ENCODE assay signal across 8 mouse cellular contexts in the genomic region with DNA sequence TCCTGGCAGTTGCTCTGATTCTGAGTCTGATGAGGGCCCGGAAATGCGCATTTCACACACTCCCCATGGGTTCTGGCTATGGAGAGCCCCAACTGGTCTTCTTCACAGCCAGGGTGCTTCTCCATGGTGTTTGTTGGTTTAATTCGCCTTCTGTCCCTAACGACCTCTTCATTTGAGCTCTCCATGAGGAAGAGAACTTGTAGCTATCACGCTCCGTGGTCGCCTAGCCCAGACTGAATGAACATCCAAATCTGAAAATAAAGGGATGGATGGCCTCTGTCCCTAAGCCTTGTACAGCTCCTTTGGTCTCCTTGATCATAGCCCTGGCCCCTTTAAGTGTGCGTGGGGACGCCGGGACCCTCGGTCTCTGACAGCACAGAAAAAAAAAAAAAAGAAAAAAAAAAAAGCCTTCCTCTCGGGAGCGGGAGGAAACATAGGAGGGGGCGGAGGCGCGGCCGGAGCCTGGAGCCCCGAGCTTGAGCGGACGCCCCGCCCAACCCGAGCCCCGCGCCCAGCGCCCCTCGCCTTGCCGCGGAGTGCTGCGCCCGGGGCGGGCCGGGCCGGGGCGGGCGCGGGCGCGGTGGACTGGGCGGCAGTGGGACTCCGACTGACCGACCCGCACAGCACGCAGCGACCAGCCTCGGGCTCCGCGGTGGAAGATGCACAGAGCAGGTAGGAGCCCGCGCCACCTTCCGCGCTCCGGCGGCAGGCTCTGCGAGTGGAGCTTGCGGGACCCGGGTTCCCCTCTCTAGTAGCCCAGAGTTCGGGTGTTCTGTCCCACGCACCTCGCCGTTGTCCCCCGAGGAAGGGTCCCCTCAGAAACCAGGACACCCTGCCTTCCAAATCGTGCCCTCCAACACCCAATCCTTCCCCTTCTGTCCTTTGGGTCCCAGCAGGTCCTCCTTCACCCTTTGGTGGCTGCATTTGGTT. TPM values are rescaled to one million over a fixed set of nuclear protein-coding genes. Genes with fewer than 3 reads are reported as not detected.
DNase-seq lines count a peak whose midpoint lies in the region; ATAC-seq and TF ChIP-seq lines count a peak whose summit lies in the region.

TSS of gene Fgd5 (plus strand) at position 508 of the 930 bp plus-strand sequence.

- peak within 1 kb of the TSS; percentile 35 for H3K4me3 ChIP-seq in erythroblast, embryonic 14.5 days (replicated peaks)
- H3K4me3 ChIP-seq in cortical plate, adult 2 months (ENCODE audit: insufficient read depth, low read length): peak within 1 kb of the TSS; percentile 27
- peak within 1 kb of the TSS; percentile 66 for H3K4me3 ChIP-seq in kidney, embryonic 16.5 days (ENCODE audit: low read length)

- no peaks in the 10 kb centered on the region for H3K4me1 ChIP-seq in erythroblast, embryonic 14.5 days (ENCODE audit: control insufficient read depth)
- H3K4me1 ChIP-seq in cortical plate, adult 2 months (ENCODE audit: control insufficient read depth, insufficient read depth, low read length): no peaks in the 10 kb centered on the region
- peaks cover 18% of the 10 kb centered on the region for H3K4me1 ChIP-seq in kidney, embryonic 16.5 days (ENCODE audit: insufficient read depth, low read length)

- no peak for TF ChIP-seq CTCF in cortical plate, adult 2 months (IDR thresholded peaks at IDR 0.05; ENCODE audit: extremely low read depth, insufficient read depth, low read length)

- H3K9ac ChIP-seq in kidney, embryonic 16.5 days (replicated peaks; ENCODE audit: low read length): peak within 1 kb of the TSS; percentile 74

- intact Hi-C loops in left cerebral cortex, postnatal 14 days (cut with DNase I): no loop called here

- DNase-seq in heart, adult 9 months (ENCODE audit: low spot score in 2 of 2): peak; percentile 50 to 53
- peak; percentile 62 for DNase-seq in lung, postnatal 14 days
- DNase-seq in yolk sac, embryonic 10.5 days (ENCODE audit: low spot score): peak; percentile 20
- DNase-seq in left cerebral cortex, postnatal 14 days (ENCODE audit: low spot score in 2 of 2): no peak

- H3K27me3 ChIP-seq in erythroblast, embryonic 14.5 days (ENCODE audit: control insufficient read depth): peaks cover 77% of the 10 kb centered on the region
- peaks cover 9% of the 10 kb centered on the region; the same call in 1 of the 2 replicates for H3K27me3 ChIP-seq in kidney, embryonic 16.5 days (ENCODE audit: insufficient read depth, low read length)

- no peaks in the 10 kb centered on the region for H3K36me3 ChIP-seq in erythroblast, embryonic 14.5 days (ENCODE audit: control insufficient read depth)
- H3K36me3 ChIP-seq in kidney, embryonic 16.5 days (ENCODE audit: insufficient read depth, low read length): no peaks in the 10 kb centered on the region

- peaks cover 4% of the 10 kb centered on the region for H3K9me3 ChIP-seq in erythroblast, embryonic 14.5 days (ENCODE audit: control insufficient read depth, low read length)
- no peaks in the 10 kb centered on the region for H3K9me3 ChIP-seq in kidney, embryonic 16.5 days (ENCODE audit: low read length)

- H3K4me2 ChIP-seq in kidney, embryonic 16.5 days (replicated peaks; ENCODE audit: low read depth, low read length): peak within 1 kb of the TSS; percentile 78

- WGBS in kidney, embryonic 16.5 days: 1% methylated on average over 60 of the region's 62 CpGs

- ATAC-seq in erythroblast, adult 5-6 weeks (replicated peaks; ENCODE audit: low FRiP score, poor library complexity, severe bottlenecking): no peak
- peak; percentile 78; the same call in 1 of the 2 replicates for ATAC-seq in kidney, embryonic 16.5 days (ENCODE audit: low FRiP score, low TSS enrichment)

- TF ChIP-seq POLR2A in cortical plate, adult 2 months (IDR thresholded peaks at IDR 0.05; ENCODE audit: extremely low read depth, insufficient read depth, low read length): no peak

- peak within 1 kb of the TSS; percentile 52; the same call in 1 of the 2 replicates for H3K27ac ChIP-seq in cortical plate, adult 2 months (ENCODE audit: insufficient read depth, low read length)
- H3K27ac ChIP-seq in kidney, embryonic 16.5 days (ENCODE audit: low read length): peak within 1 kb of the TSS; percentile 31

RNA-seq across cellular contexts. Expression of gene Fgd5, which starts in this region (rescaled TPM):
- 0.01 and 0.03 TPM in 2 replicates for polyA plus RNA-seq in erythroblast, embryonic 14.5 days (2012)
- total RNA-seq in erythroblast, adult 5-6 weeks (2015; ENCODE audit: low replicate concordance): not detected in 2 replicates
- total RNA-seq in erythroblast, adult 5-6 weeks (2017; ENCODE audit: low replicate concordance): 0.70 TPM in 1 of 2 replicates, not detected in the other
- polyA plus RNA-seq in cortical plate, adult 2 months (2012; rRNA removed): 4.0 and 5.0 TPM in 2 replicates
- 20.8 and 22.9 TPM in 2 replicates for polyA plus RNA-seq in kidney, embryonic 16.5 days (2015; fragmentation: Nextera tagmentation; extraction: Ambion mirVana)
- 1 to 10 TPM; 6.2 to 7.0 TPM for total RNA-seq in left cerebral cortex, postnatal 14 days (2021)

Comparison
In these comparisons a context has a peak if more than half of its experiments do, and no peak if none do; other contexts are left out.
1. RNA of gene Fgd5 (total RNA-seq): 6.2 to 7.0 TPM in left cerebral cortex, postnatal 14 days; 0.70 TPM in erythroblast, adult 5-6 weeks; every median in the first group is over 4 times any median in the second.
2. DNase-seq: peak in heart, adult 9 months (2 of 2), lung, postnatal 14 days (single experiment) and yolk sac, embryonic 10.5 days (single experiment); none in left cerebral cortex, postnatal 14 days (0 of 2).
3. Peak in every context shown above with its lines, with median percentiles within 50 percentile points of each other: H3K4me3 ChIP-seq.